Mouse (Mus musculus): ENCODE results near the gene Trpm2. TPM values are rescaled to one million over a fixed set of nuclear protein-coding genes. Genes with fewer than 3 reads are reported as not detected.

Gene Trpm2
- polyA plus RNA-seq, 1 experiment from 2014 or later = 0.13 TPM

DNA sequence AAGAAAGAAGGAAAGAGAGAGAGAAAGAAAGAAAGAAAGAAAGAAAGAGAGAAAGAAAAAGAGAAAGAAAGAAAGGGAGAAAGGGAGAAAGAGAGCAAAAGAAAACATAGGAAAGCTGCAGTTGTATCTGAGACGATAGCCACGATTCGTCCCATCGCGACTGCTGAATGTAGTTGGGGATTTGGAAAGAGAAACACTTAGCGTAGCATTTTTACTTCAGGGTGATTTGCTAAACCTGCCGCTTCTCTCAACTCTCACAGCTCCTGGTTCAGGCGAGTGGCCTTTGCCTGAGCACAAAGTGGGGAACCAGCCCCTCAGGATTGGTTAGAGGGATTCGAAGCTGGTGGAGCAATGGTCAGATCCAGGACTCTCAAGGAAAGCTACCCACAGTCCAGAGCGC lies 40.0 kb upstream of the Trpm2 start:
- Histone ChIP-seq H3K4me2 (peak overlapping the region; percentile 96), H3K9ac (ENCODE audit: low read depth, low read length) (peak overlapping the region; percentile 43; the same call in 1 of the 2 replicates), H3K36me3 (ENCODE audit: control insufficient read depth, insufficient read depth, low read length) (no peaks in the 10 kb centered on the region), H3K4me1 (ENCODE audit: control insufficient read depth, insufficient read depth, low read length) (peaks cover 32% of the 10 kb centered on the region), H3K4me3 (ENCODE audit: low read depth, low read length) (peak overlapping the region; percentile 73), H3K27me3 (ENCODE audit: control insufficient read depth, insufficient read depth, low read length) (no peaks in the 10 kb centered on the region), H3K9me3 (replicated peaks; ENCODE audit: control insufficient read depth, low read length) (no peaks in the 10 kb centered on the region; the same call in 1 of the 2 replicates), H3K27ac (ENCODE audit: low read depth, low read length) (no peak overlapping the region)
- no peak for ATAC-seq (replicated peaks; ENCODE audit: insufficient number of reproducible peaks, low FRiP score, low TSS enrichment)
- WGBS (ENCODE audit: insufficient replicate concordance) = 21% methylated on average over 10 of the region's 10 CpGs

DNA sequence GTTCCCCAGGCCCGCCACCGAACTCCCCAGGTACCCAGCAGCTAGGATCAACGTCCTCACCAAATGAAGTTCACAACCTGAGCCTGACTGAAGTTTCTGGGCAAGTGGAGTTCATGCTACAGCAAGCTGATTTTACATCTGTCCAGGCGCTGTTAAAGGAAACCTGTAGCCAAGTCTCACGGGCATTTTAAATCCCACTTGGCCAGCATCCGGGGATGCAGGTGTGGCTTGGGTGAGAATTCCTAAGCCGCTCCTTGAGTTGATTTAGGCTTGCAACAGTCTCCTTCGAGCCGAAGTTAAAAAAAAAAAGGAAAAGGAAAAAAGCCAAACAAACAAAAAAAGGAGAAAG lies 39.6 kb upstream of the Trpm2 start, which contains the start of gene Pfkl:
Gene Pfkl, minus strand, starts transcription at position 139 of the 349 bp plus-strand sequence.
- Histone ChIP-seq H3K9me3 (replicated peaks; ENCODE audit: control insufficient read depth, low read length) (no peaks in the 10 kb centered on the region; the same call in 1 of the 2 replicates), H3K4me1 (ENCODE audit: control insufficient read depth, insufficient read depth, low read length) (peaks cover 32% of the 10 kb centered on the region), H3K27me3 (ENCODE audit: control insufficient read depth, insufficient read depth, low read length) (no peaks in the 10 kb centered on the region), H3K27ac (ENCODE audit: low read depth, low read length) (peak within 1 kb of the TSS; percentile 98), H3K36me3 (ENCODE audit: control insufficient read depth, insufficient read depth, low read length) (no peaks in the 10 kb centered on the region), H3K9ac (ENCODE audit: low read depth, low read length) (peak within 1 kb of the TSS; percentile 97), H3K4me3 (ENCODE audit: low read depth, low read length) (peak within 1 kb of the TSS; percentile 73), H3K4me2 (peak within 1 kb of the TSS; percentile 96)
- WGBS (ENCODE audit: insufficient replicate concordance) = under 1% methylated on average over 9 of the region's 9 CpGs
- no peak for ATAC-seq (replicated peaks; ENCODE audit: insufficient number of reproducible peaks, low FRiP score, low TSS enrichment)

DNA sequence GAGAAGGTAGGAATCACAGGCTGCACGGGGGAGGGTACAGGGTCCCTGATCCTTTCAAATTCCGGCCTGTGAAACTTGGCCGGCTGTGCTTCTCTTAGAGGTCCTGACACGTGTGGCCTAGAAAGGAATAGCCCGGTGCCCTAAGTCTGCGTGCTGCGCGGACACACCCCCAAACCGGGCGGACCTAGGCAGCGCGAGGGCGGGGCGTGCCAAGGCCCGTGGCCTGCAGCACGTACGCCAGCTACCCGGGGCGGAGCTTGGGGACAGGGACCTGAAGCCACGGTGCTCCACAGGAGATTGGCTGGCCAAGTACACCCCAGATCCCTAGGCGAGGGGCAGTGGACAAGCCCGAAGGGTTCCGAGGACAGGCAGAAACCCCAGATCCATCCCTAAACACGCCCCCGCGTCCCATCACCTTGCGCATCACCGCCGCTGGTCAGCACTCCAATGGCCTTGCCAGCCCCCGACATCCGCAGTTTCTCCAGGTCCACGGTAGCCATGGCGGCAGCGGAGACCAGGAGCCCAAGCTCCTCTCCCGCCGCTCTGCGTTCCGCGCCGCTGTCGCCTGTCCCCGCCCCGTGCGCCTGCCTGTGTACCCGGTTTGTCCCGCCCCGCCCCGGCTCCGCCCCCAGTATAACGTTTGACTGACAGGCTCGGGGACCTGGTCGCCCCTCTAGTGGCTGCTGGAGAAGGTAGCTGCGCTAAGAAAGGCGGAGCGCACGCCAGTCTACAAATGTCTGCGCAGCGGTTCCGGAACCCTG lies 39.0 kb upstream of the Trpm2 start:
- H3K27ac ChIP-seq (ENCODE audit: low read depth, low read length) = peak overlapping the region; percentile 98
- H3K9me3 ChIP-seq (replicated peaks; ENCODE audit: control insufficient read depth, low read length) = no peaks in the 10 kb centered on the region
- peaks cover 32% of the 10 kb centered on the region for H3K4me1 ChIP-seq (ENCODE audit: control insufficient read depth, insufficient read depth, low read length)
- H3K4me2 ChIP-seq = peak overlapping the region; percentile 96
- peak; percentile 95 for ATAC-seq (replicated peaks; ENCODE audit: insufficient number of reproducible peaks, low FRiP score, low TSS enrichment)
- no peaks in the 10 kb centered on the region for H3K36me3 ChIP-seq (ENCODE audit: control insufficient read depth, insufficient read depth, low read length)
- under 1% methylated on average over 59 of the region's 59 CpGs for WGBS (ENCODE audit: insufficient replicate concordance)
- peak overlapping the region; percentile 97 for H3K9ac ChIP-seq (ENCODE audit: low read depth, low read length)
- H3K4me3 ChIP-seq (ENCODE audit: low read depth, low read length) = peak overlapping the region; percentile 73
- H3K27me3 ChIP-seq (ENCODE audit: control insufficient read depth, insufficient read depth, low read length) = no peaks in the 10 kb centered on the region

DNA sequence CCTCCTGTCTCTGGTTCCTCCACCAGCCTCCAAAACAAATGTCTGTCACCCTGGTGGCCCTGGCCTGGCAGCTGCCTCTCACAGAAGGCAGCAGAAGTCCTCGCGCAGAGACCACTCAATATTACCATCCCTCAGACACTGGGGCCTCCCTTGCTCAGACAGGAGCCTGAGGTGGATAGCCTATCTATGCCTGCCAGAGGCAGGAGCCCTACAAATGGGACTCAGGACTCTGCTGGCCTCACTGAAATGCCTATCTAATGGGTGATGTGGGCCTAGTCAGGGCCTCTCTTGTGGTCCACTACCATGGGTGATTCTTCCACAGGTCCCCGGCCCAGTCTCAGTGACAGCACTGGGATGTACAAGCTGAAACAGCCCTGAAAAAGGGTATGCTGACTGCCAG lies 37.8 kb upstream of the Trpm2 start:
- peaks cover 32% of the 10 kb centered on the region for H3K4me1 ChIP-seq (ENCODE audit: control insufficient read depth, insufficient read depth, low read length)
- no peak for ATAC-seq (replicated peaks; ENCODE audit: insufficient number of reproducible peaks, low FRiP score, low TSS enrichment)
- WGBS (ENCODE audit: insufficient replicate concordance) = 55% methylated on average over 3 of the region's 3 CpGs
- H3K36me3 ChIP-seq (ENCODE audit: control insufficient read depth, insufficient read depth, low read length) = no peaks in the 10 kb centered on the region
- H3K27ac ChIP-seq (ENCODE audit: low read depth, low read length) = peak overlapping the region; percentile 98; the same call in 1 of the 2 replicates
- H3K4me2 ChIP-seq = peak overlapping the region; percentile 96
- no peaks in the 10 kb centered on the region for H3K27me3 ChIP-seq (ENCODE audit: control insufficient read depth, insufficient read depth, low read length)
- H3K4me3 ChIP-seq (ENCODE audit: low read depth, low read length) = peak overlapping the region; percentile 73
- H3K9me3 ChIP-seq (replicated peaks; ENCODE audit: control insufficient read depth, low read length) = no peaks in the 10 kb centered on the region
- H3K9ac ChIP-seq (ENCODE audit: low read depth, low read length) = peak overlapping the region; percentile 97

DNA sequence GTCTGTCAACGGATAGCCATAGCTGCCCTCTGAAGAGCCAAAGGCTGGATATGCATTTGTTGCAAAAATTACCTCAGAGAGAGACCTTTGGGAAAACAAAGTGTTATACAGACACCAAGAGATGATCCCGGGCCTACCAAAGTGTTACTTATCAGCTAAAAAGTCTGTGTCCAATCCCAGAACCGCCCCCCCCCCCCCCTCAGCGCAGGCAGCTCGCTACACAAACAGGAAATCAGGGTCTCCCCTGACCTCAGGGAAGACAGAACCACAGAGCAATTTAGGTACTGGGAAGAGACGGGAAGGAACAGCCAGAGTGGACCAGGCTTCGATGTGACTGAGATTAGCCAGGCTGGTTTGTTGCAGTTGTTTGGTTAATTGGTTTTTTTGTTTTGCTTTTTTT lies 36.8 kb upstream of the Trpm2 start:
- no peak for ATAC-seq (replicated peaks; ENCODE audit: insufficient number of reproducible peaks, low FRiP score, low TSS enrichment)
- H3K9me3 ChIP-seq (replicated peaks; ENCODE audit: control insufficient read depth, low read length) = no peaks in the 10 kb centered on the region
- peaks cover 32% of the 10 kb centered on the region for H3K4me1 ChIP-seq (ENCODE audit: control insufficient read depth, insufficient read depth, low read length)
- peak overlapping the region; percentile 96 for H3K4me2 ChIP-seq
- no peak overlapping the region for H3K4me3 ChIP-seq (ENCODE audit: low read depth, low read length)
- H3K27ac ChIP-seq (ENCODE audit: low read depth, low read length) = 0 out of 2 replicates have a peak overlapping the region, but pooled peaks have one; percentile 29
- peaks cover 5% of the 10 kb centered on the region; the same call in 1 of the 2 replicates for H3K36me3 ChIP-seq (ENCODE audit: control insufficient read depth, insufficient read depth, low read length)
- H3K27me3 ChIP-seq (ENCODE audit: control insufficient read depth, insufficient read depth, low read length) = no peaks in the 10 kb centered on the region
- WGBS (ENCODE audit: insufficient replicate concordance) = 39% methylated on average over 7 of the region's 7 CpGs
- H3K9ac ChIP-seq (ENCODE audit: low read depth, low read length) = 0 out of 2 replicates have a peak overlapping the region, but pooled peaks have one; percentile 7

DNA sequence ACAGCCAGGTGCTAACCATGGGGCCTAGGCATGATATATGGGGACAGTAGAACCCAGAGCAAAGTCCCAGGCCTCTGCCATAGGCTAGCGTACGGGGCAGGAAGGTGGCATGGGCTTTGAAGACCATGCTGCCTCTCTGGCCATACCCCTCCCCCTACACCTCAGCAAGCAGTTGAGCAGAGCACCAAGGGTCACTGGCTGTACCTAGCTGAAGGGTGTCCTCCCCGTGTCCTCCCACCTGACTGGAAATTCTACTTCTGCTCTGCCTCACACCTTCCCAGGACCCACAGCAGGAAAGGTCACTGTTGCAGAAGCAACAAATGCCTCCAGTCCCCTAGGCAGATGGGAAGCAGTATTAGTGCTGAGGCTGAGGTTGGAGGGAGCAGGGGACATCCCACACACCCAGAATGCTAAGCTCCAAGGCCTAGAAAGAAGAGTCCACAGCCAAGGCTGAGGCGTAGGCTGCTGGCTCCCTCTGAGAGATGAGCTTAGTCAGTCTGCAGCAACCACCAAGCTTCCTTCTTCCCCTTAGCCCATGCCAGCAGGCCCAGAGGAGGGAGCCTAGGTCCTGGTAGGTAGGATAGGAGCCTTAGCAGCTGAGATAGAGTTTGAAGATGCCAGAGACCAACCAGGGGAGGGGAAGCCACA lies 35.6 kb upstream of the Trpm2 start:
- ATAC-seq (replicated peaks; ENCODE audit: insufficient number of reproducible peaks, low FRiP score, low TSS enrichment) = no peak
- no peaks in the 10 kb centered on the region for H3K9me3 ChIP-seq (replicated peaks; ENCODE audit: control insufficient read depth, low read length)
- no peaks in the 10 kb centered on the region for H3K27me3 ChIP-seq (ENCODE audit: control insufficient read depth, insufficient read depth, low read length)
- H3K4me2 ChIP-seq = peak overlapping the region; percentile 96; the same call in 1 of the 2 replicates
- H3K27ac ChIP-seq (ENCODE audit: low read depth, low read length) = no peak overlapping the region
- peaks cover 32% of the 10 kb centered on the region for H3K4me1 ChIP-seq (ENCODE audit: control insufficient read depth, insufficient read depth, low read length)
- H3K4me3 ChIP-seq (ENCODE audit: low read depth, low read length) = no peak overlapping the region
- 86% methylated on average over 4 of the region's 4 CpGs for WGBS (ENCODE audit: insufficient replicate concordance)
- no peak overlapping the region for H3K9ac ChIP-seq (ENCODE audit: low read depth, low read length)
- H3K36me3 ChIP-seq (ENCODE audit: control insufficient read depth, insufficient read depth, low read length) = peaks cover 15% of the 10 kb centered on the region

DNA sequence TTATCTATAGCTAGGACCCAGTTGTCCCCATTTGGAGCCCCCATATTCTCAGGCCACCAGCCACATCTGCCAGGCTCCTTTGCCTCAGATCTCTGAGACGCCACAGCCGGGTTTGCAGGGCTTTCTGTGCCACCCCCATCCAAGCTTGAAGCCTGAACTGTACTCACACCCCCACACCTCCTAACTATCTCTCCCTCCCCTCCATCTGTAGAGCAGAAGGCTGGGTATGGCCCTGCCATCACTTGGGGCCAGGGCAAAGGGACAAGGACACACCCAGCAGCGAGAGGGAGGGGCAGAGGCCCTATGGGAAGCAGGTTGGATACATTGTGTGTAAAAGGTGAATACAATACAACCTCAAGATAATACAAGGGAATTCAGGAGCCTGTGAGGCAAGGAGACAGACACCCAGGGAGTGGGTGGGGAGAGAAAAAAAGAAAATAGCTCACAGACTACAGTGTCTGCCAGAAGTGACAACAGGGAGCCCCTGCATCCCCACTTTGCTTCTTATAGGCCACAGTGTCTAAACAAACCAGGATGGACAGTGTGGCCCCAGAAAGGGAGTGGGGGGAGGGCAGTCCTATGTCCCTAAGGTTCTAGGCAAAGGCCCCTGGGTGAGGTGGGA lies 34.2 kb upstream of the Trpm2 start:
- Histone ChIP-seq H3K36me3 (ENCODE audit: control insufficient read depth, insufficient read depth, low read length) (peaks cover 26% of the 10 kb centered on the region), H3K4me3 (ENCODE audit: low read depth, low read length) (no peak overlapping the region), H3K27ac (ENCODE audit: low read depth, low read length) (peak overlapping the region; percentile 29; the same call in 1 of the 2 replicates), H3K4me2 (0 out of 2 replicates have a peak overlapping the region, but pooled peaks have one; percentile 3), H3K27me3 (ENCODE audit: control insufficient read depth, insufficient read depth, low read length) (no peaks in the 10 kb centered on the region), H3K9me3 (replicated peaks; ENCODE audit: control insufficient read depth, low read length) (no peaks in the 10 kb centered on the region), H3K4me1 (ENCODE audit: control insufficient read depth, insufficient read depth, low read length) (peaks cover 32% of the 10 kb centered on the region), H3K9ac (ENCODE audit: low read depth, low read length) (no peak overlapping the region)
- ATAC-seq (replicated peaks; ENCODE audit: insufficient number of reproducible peaks, low FRiP score, low TSS enrichment) = no peak
- 88% methylated on average over 3 of the region's 3 CpGs for WGBS (ENCODE audit: insufficient replicate concordance)

DNA sequence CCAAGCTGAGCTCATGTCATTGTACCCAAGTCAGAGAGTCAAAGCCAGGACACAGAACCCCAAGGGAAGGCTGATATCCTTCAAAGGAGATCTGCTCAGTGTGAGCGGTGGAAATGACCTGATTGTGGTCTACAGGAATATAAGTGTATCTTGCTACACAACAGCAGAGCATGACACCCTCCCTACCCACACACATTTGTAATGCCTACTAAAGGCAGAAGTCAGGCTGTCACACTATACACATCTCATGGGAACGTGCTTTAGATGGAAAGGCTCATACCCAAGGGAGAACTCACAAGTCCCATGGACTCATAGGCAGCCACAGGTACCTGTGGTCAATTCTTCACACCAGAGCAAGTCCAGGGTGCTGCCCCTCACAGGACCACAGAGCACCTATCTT lies 32.0 kb upstream of the Trpm2 start:
- 98% methylated on average over 2 of the region's 2 CpGs for WGBS (ENCODE audit: insufficient replicate concordance)
- ATAC-seq (replicated peaks; ENCODE audit: insufficient number of reproducible peaks, low FRiP score, low TSS enrichment) = no peak
- peaks cover 36% of the 10 kb centered on the region for H3K36me3 ChIP-seq (ENCODE audit: control insufficient read depth, insufficient read depth, low read length)

More for the DNA sequence above, 32.0 kb upstream of the Trpm2 start:
- H3K4me2 ChIP-seq = no peak overlapping the region
- peaks cover 17% of the 10 kb centered on the region for H3K4me1 ChIP-seq (ENCODE audit: control insufficient read depth, insufficient read depth, low read length)
- no peaks in the 10 kb centered on the region for H3K9me3 ChIP-seq (replicated peaks; ENCODE audit: control insufficient read depth, low read length)
- H3K4me3 ChIP-seq (ENCODE audit: low read depth, low read length) = no peak overlapping the region
- H3K9ac ChIP-seq (ENCODE audit: low read depth, low read length) = no peak overlapping the region
- no peak overlapping the region for H3K27ac ChIP-seq (ENCODE audit: low read depth, low read length)
- H3K27me3 ChIP-seq (ENCODE audit: control insufficient read depth, insufficient read depth, low read length) = no peaks in the 10 kb centered on the region
